Mouse (Mus musculus) v-Abl transformed pro-B cells (cell line): ENCODE data around the gene Os9.
"Not testable (repeated sequence)": the region's sequence is repeated elsewhere in the genome, so short reads cannot be mapped to it uniquely, and the experiment has no call there.

Source experiments
- in situ Hi-C, 2 experiments: fragments of 400-800 bp; cut with MboI; formaldehyde crosslinking; loops; one replicate each; pipeline ENCODE4 v1.15.1; 2025; ENCODE audit not compliant: unreplicated experiment in 2 of 2

The Os9 gene

DNA sequence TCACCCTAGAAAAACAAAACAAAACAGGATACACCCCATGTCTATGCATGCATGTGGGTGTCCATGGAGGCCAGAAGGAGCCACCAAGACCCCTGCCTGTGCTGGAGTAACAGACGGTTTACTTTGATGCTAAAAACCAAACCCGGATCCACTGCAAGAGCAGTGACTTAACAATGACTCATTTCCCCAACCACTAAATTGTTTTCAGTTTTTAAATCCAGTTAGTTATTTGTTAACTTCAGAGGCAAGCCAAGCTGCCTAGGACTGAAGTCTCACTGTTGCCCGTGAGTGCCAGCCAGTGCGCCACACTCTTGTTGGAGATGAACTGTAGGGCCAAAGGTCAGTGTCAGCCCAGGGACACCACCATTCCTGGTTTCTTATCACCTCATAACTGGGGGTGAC lies 29.5 kb upstream of the Os9 start:
- in situ Hi-C loops = no loop called here

DNA sequence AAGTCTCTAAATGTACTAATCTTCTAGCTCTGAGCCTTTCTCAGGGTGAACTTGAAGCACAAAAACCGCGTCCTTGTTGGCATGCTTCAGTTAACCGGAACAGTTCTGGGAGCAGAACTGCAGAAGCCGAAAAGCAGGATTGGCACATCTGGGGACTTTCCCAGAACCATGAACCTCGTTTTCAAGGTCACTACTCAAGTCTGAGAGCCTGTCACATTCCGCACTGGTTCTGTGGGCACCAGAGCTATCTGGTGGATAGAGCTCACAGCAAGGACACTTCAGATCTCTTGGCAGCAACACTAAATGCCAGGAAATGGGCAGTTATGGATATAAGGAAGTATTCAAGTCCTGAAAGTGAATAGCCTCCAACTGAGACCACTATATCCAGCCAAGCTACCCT lies 26.2 kb upstream of the Os9 start:
- in situ Hi-C loops = no loop called here

DNA sequence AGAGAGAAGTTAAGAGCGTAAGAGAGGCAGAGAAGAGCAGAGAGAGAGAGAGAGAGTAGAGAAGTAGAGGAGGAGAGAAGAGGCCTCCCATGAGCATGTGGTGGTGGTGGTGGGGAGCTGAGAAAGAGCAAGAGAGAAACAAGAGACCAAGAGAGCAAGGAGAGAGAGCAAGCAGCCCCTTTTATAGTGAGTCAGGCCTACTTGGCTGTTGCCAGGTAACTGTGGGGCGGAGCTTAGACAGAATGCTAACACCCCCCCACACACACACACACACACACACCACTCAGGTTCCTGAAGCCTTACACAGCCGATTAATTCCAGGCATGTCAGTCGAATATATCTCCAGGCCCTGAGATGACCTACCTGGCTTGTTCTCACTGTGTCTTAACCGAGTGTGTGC lies 24.4 kb upstream of the Os9 start:
- in situ Hi-C loops = no loop called here

DNA sequence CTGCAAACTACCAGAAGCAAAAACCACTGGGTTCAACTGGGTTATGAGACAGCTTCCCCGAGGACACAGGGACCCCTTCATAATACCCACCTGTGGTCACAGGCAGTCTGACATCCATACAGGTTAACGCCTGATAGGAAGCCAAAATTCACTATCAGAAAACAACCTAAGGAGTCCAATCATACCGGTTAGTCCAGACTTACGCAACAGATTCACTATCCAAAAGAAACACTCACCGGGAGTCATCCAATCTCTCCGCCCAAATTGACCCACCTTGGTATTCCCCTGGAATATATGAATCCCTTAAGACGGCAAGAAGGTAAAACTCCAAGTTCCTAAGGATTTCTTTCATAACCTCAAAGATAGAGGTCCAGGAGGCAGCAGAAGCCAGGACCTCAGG lies 23.6 kb upstream of the Os9 start:
- in situ Hi-C loops = no loop called here

DNA sequence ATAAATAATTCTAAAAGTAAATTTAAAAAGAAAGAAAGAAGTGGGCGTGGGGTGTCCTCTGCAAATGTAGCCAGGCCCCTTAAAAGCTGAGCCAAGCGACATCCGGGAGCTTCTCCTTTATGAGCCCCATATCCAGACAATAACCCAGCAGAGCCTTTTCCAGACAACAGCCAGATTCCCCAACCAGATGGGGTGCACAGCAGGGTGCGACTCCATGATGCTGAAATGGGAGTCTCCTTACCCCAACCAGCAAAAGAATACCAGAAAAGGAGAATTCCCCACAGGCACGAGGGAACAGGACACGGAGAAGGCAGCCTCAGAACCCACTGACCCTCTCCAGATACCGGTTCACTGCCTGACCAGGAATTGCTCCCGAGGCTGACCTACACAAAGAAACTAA lies 22.3 kb upstream of the Os9 start:
- in situ Hi-C loops = no loop called here

DNA sequence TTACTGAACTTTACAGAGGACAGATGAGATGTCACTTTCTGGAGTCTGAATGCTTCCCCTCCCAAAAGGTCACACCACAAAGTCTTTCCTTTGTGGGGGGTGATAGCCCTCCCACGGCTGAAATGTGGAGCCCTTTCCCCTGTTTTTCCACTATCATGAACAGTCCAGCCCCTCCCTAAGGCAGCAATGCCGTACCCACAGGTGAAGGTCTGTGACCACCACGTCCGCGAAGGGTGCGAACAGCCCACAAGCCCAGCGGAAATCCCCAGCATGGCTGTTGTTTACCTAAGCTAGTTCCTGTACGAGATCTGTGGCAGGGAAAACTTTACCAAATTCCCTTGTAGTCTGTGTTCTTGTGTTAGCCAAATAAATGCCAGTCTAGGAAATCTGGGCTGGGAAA lies 20.6 kb upstream of the Os9 start:
- in situ Hi-C loops = no loop called here

DNA sequence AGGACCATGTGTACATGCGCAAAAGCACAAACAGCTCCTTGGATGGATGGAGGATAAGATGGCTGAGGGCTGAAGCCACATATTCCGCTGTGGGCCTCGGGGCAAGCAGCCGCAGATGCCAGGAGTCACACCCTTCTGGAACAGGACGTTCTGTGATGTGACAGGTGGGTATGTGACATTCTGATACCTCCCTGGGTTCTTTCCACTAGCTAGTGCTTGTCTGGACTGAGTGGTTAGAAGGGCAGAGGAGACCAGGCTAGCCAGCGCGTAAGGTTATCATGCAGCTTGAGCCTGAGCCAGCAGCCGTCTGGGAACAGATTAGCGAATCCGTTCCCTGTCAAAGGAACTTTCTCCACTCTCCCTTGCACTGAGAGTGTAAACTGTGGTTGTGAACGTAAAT lies 20.0 kb upstream of the Os9 start:
- in situ Hi-C loops = no loop called here

DNA sequence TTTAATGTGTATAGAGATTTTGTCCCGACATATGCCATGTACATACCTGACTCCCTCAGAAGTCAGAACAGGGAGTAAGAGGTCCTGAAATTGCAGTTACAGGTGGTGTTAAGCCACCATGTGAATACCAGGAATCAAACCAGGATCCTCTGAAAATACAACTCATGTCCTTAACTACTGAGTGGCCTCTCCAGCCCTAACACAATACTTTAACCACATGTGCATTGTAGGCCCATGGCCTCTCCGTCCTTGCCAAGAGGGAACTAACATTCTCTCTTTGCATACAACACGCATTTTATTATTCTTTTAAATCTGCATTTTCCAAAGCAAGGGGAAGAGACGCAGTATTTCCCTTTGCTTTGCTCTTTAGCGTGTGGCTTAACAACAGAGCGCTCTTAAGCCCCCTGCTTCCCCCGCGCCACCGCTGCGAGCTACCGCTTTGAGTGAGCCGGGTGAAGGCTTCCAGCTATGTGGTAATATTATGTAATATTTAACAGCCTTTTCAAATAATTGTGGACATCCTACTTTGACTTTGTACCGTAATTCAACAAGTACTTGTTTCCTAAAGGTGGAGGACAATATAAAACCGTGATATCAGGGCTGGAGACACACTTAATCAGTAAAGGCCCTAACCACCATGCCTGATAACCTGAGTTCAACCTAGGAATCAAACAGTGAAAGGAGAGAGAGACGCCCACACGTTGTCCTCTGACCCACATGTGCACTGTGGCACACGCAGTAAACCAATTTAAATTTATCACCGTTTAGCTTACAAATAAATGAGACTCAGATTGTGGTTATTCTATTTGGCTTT lies 17.6 kb upstream of the Os9 start:
- in situ Hi-C loops = no loop called here

DNA sequence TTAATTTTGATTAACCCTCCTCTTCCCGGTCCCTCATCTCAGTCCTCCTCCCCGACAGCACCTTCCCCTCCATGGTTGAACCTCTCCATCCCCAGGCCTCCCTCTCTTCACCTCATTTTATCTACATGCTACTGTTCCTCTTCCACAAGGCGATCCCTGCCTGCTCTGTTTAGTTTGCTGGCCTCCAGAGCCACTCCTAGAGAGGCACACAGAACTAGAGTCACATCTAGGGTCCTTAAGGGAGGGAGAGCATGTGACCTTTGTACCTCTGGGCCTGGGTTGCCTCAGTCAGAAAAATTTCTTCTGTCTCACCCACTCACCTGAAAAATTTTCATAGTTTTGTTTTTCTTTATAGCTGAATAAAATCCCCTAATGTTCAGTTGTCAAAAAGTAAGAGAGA lies 17.0 kb upstream of the Os9 start:
- in situ Hi-C loops = no loop called here

DNA sequence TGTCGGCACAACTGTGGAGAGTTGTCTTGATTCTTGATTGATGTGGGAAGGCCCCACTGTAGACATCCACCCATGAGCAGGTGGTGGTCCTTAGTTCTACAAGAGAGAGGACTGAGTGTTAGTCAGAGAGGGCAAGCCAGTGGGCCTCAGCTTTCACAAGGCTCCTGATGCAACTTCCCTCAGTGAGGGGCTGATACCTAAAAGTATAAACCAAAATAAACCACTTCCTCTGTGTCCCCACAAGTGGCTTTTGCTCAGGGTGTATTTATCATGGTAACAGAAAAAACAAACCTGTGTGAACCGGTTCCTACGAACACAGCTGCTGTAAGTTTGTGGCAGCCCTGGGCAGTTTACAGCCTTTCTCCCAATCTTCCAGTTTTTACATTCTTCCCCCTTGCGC lies 15.6 kb upstream of the Os9 start:
- in situ Hi-C loops = no loop called here

DNA sequence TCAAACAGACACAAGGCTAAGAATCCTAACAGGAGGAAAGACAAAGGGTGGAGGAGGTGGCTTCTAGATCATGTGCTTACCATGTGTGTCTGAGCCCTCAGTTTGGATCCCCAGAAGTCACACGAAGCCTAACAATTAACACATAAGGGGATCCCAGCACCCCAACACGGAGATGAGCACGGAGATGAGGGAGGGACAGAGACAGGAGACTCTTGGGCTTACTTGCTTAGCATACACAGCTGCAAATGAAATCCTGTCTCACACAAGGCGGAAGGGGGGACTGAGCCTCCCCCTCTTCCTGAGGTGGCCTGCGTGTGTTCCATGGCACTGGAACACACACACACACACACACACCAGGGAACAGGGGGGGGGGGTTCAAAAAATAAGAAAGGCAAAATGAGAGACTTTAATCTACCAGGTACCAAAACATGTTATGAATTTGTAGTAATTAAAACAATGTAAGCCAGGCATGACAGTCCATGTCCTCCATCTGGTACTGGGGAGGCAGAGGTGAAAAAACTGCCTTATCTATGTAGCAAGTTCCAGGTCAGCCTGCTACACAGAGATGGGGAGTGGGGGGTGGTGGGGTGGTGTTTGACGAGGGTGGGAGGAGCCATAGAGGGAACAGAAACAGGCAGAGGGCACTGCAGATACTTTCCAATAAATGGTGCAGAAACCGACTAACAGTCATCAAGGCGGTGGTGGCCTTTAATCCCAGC lies 14.3 kb upstream of the Os9 start:
- in situ Hi-C loops = no loop called here

DNA sequence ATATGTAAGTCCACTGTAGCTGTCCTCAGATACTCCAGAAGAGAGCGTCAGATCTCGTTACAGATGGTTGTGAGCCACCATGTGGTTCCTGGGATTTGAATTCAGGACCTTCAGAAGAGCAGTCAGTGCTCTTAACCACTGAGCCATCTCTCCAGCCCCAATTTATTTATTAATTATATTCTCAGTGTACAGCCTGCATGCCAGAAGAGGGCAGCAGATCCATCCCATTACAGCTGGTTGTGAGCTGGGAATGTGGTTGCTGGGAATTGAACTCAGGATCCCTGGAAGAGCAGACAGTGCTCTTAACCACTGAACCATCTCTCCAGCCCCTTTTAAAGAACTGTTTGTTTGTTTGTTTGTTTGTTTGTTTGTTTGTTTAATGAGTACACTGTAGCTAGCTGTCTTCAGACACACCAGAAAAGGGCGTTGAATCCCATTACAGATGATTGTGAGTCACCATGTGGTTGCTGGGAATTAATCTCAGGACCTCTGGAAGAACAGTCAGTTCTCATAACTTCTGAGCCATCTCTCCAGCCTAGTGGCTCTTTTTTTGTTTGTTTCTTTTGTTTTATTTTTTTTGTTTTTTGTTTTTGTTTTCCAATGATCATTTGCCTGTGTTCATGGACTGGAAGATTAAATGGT lies 13.6 kb upstream of the Os9 start:
- in situ Hi-C loops = not testable (repeated sequence)

DNA sequence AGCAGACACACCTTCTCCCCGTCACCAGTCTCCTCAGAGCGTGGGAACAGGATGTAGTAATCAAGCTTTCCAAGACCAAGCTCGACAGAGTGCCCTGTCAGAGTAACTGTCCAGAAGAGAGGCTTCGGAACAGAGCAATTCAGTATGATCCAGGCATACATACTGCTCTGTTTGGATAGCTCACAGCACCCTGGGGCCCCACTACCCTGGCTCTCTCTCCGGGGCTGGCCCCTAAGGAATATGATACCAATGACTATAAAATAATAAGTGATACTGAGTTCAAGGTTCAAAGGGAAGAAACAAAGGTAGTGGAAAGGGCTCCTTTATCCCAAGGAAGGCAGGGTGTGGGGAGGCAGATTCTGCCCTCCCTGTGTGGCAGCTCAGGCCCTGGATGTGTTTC lies 11.5 kb upstream of the Os9 start:
- in situ Hi-C loops = no loop called here

DNA sequence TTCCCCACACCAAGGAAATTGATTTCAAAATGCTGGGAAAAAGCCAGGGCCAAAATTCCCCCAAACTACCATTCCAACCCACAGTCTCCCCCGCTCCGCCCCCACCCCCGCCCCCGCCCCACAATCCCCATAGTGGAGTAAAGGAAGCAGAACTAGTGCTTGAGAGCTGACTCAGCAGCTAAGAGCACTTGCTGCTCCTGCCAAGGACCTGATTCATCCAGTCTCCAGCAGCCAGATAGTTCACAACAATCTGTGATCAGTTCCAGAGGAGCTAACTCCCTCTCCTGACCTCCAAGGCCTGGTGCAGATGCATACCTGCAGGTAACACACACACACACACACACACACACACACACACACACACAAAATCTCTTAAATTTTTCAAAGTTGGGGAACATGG lies 8.5 kb upstream of the Os9 start:
- in situ Hi-C loops = loop anchor here (5.0 kb wide), 3 partner anchors 33 to 208 kb away; no protein-coding TSS in a partner anchor

DNA sequence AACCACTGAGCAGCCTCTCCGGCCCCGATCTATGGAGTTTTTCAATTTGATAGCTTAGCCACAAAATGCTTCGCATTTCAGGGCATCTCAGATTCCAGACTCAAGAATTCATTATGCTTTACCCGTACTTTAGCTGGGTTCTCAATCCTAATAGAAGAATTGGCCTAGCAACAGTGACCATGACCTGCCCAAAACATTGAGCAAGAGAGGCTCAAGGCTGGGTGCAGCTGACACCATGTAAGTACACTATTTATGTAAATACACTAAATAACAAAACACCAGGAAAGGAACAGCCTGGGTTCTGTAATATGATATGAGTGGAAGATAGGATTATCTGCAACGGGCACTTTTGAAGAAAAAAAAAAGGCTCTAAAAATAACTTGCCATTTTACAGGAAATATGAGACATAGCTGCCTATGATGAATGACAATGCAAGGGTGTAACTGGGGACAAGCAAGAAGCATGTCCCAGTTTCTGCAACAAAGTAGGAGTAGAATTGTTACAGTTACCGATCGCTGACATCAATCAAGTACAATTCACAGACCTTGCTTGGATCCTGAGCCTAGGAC lies 6.9 kb upstream of the Os9 start:
- in situ Hi-C loops = loop anchor here (5.0 kb wide), 3 partner anchors 35 to 210 kb away; no protein-coding TSS in a partner anchor

DNA sequence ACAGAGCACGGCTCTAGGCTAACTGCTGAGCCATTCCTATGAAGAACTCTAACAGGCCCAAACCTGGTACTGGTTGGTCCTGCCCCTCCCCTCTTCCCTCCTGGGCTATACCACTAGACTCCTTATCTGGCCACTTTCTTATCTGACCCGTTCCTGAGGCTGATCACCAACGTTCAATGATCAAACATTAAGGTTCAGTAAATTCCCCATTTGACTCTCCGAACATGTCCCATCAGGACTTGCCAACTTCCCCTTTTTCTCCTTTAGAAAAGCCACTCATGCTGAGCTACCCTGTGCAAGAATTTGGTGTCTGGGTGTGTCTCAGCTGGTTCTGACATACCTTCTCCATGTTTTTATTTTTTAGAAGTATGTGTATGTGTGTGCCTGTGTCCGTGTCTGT lies 5.6 kb upstream of the Os9 start:
- in situ Hi-C loops = loop anchor here (5.0 kb wide), 3 partner anchors 36 to 211 kb away; no protein-coding TSS in a partner anchor

DNA sequence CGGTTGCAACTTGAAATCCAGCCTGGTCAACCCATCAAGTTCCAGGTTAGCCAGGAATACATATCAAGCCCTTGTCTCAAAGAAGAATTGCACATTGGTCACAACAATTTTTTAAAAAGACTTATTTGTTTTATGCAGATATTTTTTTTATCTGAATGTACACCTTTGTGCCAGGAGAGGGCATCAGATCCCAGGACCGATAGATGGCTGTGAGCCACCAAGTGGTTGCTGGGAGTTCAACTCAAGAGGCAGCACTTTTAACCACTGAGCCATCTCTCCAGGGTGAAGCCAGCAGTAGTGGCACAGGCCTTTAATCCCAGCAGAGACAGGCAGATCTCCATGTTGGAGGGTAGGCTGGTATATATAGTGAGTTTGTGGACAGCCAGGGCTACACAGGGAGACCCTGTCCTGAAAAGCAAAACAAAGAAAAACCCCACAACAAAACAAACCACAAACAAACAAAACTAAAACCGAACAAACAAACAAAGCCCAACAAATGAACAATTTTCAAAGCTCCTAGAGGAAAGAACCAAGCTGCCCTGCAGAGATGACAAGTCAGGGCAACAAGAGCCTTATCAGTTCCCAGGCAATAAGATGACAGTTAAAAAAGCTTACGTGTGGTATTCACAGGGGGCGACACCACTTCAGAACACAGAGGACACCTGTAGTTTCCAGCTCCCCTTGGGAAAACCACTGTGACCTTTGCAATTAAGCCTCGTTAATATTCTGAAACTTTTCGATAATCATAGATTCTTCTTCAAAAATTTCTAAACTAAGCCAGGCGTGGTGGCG lies 4.5 kb upstream of the Os9 start:
- in situ Hi-C loops = loop anchor here (5.0 kb wide), 3 partner anchors 37 to 212 kb away; no protein-coding TSS in a partner anchor

DNA sequence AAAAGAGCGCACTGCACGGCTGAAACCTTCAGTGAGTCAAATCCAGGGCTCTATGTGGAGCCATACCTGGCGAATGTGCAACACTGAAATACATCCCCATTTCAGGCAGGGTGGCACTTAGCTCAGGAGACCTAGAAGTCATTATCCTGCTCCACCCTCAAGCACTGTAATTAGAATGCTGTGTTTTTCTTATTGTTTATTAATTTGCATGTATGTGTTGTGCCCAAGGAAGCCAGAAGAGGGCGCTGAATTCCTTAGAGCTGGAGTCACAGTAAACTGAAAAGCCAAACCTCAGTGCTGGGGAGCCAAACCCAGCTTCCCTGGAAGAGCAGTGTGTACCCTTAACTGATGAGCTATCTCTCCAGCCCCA lies 2.5 kb upstream of the Os9 start:
- in situ Hi-C loops = loop anchor here in 1 of 2 experiments (5.0 kb wide), 1 partner anchor 99 kb away; no protein-coding TSS in a partner anchor

DNA sequence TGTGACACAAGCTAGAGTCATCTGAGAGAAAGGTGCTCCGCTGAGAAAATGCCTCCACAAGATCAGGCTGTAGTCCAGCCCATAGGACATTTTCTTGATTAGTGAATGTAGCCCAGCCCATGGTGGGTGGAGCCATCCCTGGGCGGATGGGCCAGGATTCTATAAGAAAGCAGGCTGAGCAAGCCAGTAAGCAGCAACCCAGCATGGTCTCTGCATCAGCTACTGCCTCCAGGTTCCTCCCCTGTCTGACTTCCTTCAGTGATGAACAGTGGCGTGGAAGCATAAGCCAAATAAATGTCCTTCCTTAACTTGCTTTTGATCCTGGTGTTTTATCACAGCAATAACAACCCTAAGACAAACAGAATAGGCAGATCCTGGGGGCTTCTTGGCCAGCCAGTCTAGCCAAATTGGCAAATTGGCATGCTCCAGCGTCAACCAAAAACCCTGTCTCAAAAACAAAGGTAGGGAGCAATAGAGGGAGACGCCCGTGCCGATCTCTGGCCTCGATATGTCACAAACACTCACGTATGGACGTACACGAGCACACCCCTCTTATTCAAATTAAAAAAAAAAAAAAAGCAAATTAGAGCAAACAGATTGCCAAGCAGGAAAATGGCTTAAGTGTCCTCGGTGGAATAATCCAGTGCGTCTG lies 2.0 kb upstream of the Os9 start:
- in situ Hi-C loops = loop anchor here in 1 of 2 experiments (5.0 kb wide), 1 partner anchor 99 kb away; no protein-coding TSS in a partner anchor

DNA sequence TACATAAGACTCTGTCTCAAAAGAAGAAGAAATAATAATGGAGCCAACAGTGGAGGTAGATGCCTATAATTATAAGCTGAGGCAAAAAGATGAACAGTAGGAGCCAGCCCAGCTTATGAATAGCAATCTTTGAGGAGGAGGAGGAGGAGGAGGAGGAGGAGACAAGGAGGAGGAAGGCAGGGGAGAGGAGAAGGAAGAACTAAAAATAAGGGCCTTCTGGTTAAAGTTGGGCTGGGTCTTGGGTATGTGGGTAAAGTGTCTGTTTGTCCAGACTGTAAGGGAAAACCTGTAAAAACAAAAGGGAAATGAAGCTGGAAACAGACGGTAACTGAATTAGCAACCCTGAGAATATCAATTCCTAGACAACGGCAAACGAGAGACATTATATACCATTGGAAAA lies 1.1 kb upstream of the Os9 start:
- in situ Hi-C loops = loop anchor here in 1 of 2 experiments (5.0 kb wide), 1 partner anchor 100 kb away; no protein-coding TSS in a partner anchor
